Mouse (Mus musculus): ENCODE measurements around the gene Tmem37.

Tmem37 gene

DNA sequence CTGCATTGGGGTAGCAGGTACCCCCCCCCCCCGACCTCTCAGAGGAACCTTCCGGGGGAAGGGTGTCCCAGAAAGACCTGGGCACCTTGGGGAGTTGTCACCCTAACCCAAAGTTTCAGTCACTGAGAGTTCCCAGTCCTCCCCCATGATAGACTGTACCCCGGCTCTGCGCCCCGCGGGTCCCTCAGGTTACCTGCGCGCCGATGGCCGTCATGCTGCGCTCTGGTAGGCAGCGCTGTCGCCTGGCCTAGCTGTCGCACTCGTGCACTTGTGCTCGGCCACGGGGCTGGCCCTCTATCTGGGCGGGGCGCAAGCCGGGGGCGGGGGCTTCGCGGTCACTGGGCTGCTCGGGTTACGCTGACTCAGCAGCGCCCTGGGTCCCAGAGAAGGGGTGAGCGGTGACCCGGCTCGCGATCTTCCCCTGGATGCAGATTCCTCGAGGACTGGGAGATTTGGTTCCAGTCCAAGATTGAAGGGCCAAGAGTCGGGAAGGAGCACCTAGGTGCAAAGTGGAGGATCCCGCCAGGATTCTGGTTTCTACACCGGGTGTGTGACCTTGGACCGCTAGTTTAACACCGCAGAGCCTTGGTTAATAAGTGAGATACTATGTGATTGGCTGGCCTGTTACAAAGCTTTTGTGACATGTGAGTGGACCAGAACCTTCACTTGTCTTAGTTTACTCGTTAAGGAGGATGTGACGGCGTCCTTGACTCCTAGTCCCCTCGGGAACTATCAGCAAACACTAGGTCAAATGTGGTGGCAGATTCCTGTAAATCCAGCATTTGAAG lies at the start of gene Tmem37:
Gene Tmem37, minus strand, starts transcription at position 556 of the 788 bp plus-strand sequence.
- ChIA-PET POLR2A (interaction anchor here (0.6 to 2.8 kb wide), 25 partner anchors 8 to 576 kb away, joined by 3 to 14 read pairs (median 4); partner anchors contain the start of genes 3110009E18Rik (in 2 of the 4) and Dbi (in 2 of the 4)), CTCF (interaction anchor here (0.5 to 1.6 kb wide), 5 partner anchors 12 to 81 kb away, joined by 3 to 9 read pairs (median 3); no protein-coding TSS in a partner anchor)

DNA sequence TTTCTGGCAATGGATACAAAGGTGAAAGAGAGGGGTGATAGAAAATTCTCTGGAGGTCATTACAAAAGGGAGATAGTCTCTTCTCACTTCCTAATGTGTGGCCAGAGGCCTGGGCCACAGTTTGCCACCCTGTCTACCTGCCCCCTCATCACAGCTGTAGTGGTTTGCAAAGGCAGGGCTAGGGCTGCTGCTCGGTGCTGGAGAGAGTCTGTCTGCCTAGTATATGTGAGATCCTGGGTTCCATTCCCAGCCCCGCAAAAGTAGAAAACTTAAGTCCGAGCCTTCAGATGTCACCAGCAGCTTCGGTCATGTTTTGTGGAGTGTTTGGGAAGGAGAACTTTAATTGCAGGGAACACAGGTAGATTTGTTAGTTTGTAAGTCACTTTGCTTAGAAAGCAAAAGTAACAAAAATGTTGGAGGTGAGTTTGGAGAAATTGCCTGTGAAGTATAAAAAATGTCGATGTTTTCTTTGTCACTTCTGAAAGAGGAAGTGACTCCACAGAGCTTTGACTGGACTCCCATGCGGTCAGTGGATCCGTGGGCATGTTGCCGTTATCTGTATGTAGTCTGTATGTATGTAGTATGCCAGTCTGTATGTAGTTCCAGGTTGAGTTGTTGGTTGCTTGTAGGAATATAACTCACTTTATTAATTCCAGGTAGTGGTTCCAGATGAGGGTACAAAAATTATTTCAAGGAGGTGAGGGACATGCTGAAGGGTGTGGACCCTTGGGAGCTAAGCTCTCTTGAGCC lies 48.9 kb upstream of the Tmem37 start:
- POLR2A ChIA-PET, result interaction anchor here in 3 of 4 experiments (0.6 to 1.9 kb wide), 6 partner anchors 11 to 425 kb away, joined by 3 to 6 read pairs (median 4); no protein-coding TSS in a partner anchor
- CTCF ChIA-PET, result interaction anchor here in 2 of 4 experiments (0.7 to 1.6 kb wide), 2 partner anchors 33 to 1145 kb away, joined by 3 to 6 read pairs; no protein-coding TSS in a partner anchor

DNA sequence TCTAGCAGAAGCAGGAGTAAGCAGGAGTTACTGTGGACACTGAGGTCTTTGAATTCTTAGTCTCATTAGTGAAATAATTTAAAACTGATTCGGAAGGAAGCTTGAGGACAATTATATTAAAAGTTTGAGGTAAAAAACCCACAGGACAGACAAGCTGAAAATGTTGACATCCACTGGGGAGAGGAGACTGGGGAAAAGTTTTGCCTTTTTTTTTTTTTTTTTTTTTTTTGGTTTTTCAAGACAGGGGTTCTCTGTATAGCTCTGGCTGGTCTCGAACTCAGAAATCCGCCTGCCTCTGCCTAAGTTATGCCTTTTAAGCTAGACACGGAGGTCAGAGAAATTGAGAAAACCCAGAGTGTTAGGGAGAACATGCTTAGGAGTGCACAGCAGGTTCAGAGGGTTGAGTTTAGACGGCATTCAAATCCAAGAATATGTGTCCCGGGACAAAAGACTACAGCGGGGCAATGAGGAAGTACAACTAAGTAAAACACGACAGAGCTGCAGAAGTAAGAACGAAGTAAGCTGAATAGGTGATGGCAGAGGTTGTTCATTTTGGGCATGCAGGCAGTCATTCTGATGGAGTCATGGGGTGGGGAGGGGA lies 48.2 kb upstream of the Tmem37 start:
- POLR2A ChIA-PET, result interaction anchor here in 3 of 4 experiments (0.6 to 1.9 kb wide), 8 partner anchors 10 to 426 kb away, joined by 3 to 6 read pairs (median 3); no protein-coding TSS in a partner anchor

DNA sequence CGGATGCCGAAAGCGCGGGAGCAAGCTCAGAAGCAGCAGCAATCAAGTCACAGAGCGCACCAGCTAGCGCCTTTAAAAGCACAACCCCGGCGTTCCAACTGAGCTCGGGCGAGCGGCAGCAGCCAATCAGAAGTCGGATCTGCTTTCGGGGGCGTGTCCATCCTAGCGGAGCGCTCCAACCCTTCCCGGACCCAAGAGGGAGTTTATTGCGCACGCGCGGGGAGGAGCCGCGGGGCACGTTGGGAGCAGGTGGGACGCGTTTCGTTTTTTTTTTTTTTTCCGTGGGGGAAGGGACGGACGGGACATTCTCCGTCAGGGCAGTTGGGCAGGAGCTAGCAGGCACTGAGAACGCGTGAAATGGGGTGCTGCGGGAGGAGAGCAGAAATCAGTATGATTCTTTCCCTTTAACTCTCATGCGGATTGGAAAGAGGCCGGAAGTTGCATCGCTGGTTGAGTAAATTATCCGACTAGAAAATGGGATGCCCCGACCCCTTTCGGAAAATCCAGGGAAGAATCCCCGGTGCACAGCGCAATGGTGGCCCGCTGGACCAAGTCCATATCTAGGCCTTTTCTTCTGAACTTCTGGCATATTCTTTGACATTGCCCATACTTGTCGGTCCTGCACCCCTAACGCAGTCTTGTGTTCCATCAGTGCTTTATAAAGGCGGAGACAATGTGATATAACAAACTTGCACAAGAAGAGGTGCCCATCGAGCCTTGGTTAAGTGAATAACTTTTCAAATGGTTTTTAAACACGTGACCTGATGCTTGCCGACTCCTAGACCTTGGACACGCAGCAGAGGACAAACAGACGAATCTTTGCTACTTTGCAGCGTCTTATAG lies 47.3 kb upstream of the Tmem37 start, which contains the start of the genes Dbi and 3110009E18Rik:
Gene Dbi, minus strand, starts transcription at position 110 of the 843 bp plus-strand sequence.
Gene 3110009E18Rik, plus strand, starts transcription at position 219 of the 843 bp plus-strand sequence.
- CTCF ChIA-PET, result interaction anchor here in 3 of 4 experiments (0.6 to 1.6 kb wide), 19 partner anchors 15 to 1386 kb away, joined by 3 to 18 read pairs (median 5); partner anchors contain the start of gene C1ql2 (in 1 of the 3)
- POLR2A ChIA-PET, result interaction anchor here (0.6 to 2.3 kb wide), 51 partner anchors 9 to 1662 kb away, joined by 3 to 13 read pairs (median 4); partner anchors contain the start of genes Tmem37 (in 2 of the 4), Epb41l5 (in 1 of the 4), Tmem177 (in 1 of the 4) and Tmem185b (in 1 of the 4)

More for the DNA sequence above, 48.2 kb upstream of the Tmem37 start:
- CTCF ChIA-PET, result interaction anchor here (0.6 to 1.6 kb wide), 6 partner anchors 27 to 1385 kb away, joined by 3 to 18 read pairs (median 4); partner anchors contain the start of gene Tmem177 (in 1 of the 4)

GRCm38 (mm10) chr1:120120141-120120968 lies 46.5 kb upstream of the Tmem37 start:
- POLR2A ChIA-PET, result interaction anchor here (0.5 to 2.3 kb wide), 52 partner anchors 9 to 1661 kb away, joined by 3 to 13 read pairs (median 4); partner anchors contain the start of genes Tmem37 (in 2 of the 4), Epb41l5 (in 1 of the 4), Tmem177 (in 1 of the 4) and Tmem185b (in 1 of the 4)
- CTCF ChIA-PET, result interaction anchor here in 3 of 4 experiments (0.6 to 1.6 kb wide), 15 partner anchors 15 to 265 kb away, joined by 3 to 8 read pairs (median 4); partner anchors contain the start of gene C1ql2 (in 1 of the 3)

- ChIA-PET CTCF (no interaction called here), POLR2A (interaction anchor here in 3 of 4 experiments (0.6 to 2.3 kb wide), 5 partner anchors 8 to 45 kb away, joined by 3 to 13 read pairs (median 3); partner anchors contain the start of gene Tmem37 (in 1 of the 3))
These were observed 45.5 kb upstream of the Tmem37 start for GRCm38 (mm10) chr1:120119389-120119788.

- CTCF ChIA-PET, result interaction anchor here in 1 of 4 experiments (0.7 kb wide), 1 partner anchor 21 kb away, joined by 3 read pairs; no protein-coding TSS in a partner anchor
These were observed 45.0 kb upstream of the Tmem37 start for GRCm38 (mm10) chr1:120118854-120119253.

DNA sequence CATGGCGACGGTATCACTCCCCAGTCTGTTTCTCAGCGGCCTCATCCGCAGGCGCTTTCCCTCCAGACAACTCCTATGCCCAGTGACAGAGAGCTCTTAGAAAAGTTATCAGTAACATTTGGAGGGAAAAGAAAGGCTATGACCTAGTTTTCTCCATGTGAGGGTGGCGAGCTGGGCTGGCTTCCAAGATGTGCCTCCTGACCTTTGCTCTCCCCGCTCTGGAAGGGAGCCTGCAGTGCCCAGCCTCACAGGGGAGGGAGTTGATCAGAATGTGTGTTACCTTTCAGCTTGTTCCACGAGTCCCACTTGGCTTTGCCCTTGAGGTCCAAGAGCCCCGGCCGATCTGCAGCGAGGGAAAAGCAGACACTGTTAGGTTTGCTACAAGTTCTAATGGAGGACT lies 42.2 kb upstream of the Tmem37 start:
- CTCF ChIA-PET, result interaction anchor here in 2 of 4 experiments (0.7 to 1.4 kb wide), 4 partner anchors 9 to 1097 kb away, joined by 3 to 5 read pairs (median 3); no protein-coding TSS in a partner anchor
- POLR2A ChIA-PET, result interaction anchor here in 1 of 4 experiments (0.7 to 1.5 kb wide), 2 partner anchors 14 to 431 kb away, joined by 4 to 5 read pairs; no protein-coding TSS in a partner anchor

More at GRCm38 (mm10) chr1:120118854-120119253, 45.0 kb upstream of the Tmem37 start:
- POLR2A ChIA-PET, result interaction anchor here in 3 of 4 experiments (0.6 to 2.0 kb wide), 5 partner anchors 29 to 126 kb away, joined by 3 to 5 read pairs (median 3); partner anchors contain the start of gene Tmem37 (in 1 of the 3)

DNA sequence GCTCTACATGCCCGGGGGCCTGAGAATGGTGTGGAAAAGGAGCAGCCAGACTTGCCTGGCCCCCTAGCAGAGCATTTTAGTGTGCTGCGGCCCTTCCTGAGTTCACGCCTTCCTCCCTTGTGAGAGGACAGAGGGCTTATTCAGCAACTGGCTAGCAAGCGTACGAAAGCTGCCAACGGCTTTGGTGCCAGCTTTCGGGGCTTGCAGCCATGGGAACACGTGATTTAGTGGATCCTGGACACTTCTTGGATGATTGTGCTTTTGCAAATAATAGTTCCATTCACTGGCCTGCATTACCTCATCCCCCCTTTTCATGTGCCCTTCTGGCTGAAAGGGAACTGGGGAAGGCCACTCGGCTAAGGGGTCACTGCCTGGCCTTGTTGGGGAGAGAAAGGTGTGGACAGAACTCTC lies 41.8 kb upstream of the Tmem37 start:
- ChIA-PET CTCF (interaction anchor here in 2 of 4 experiments (0.8 to 1.4 kb wide), 2 partner anchors 18 to 22 kb away, joined by 3 to 5 read pairs; no protein-coding TSS in a partner anchor), POLR2A (interaction anchor here in 1 of 4 experiments (0.7 to 1.5 kb wide), 3 partner anchors 10 to 431 kb away, joined by 4 to 5 read pairs (median 4); no protein-coding TSS in a partner anchor)

- CTCF ChIA-PET, result interaction anchor here in 3 of 4 experiments (0.6 to 2.0 kb wide), 5 partner anchors 19 to 84 kb away, joined by 3 to 5 read pairs (median 4); no protein-coding TSS in a partner anchor
- POLR2A ChIA-PET, result interaction anchor here in 3 of 4 experiments (0.5 to 2.1 kb wide), 7 partner anchors 8 to 1004 kb away, joined by 3 to 13 read pairs (median 3); partner anchors contain the start of genes 3110009E18Rik (in 2 of the 3) and Dbi (in 2 of the 3)
These were observed 38.6 kb upstream of the Tmem37 start for GRCm38 (mm10) chr1:120112251-120113187.

GRCm38 (mm10) chr1:120111766-120112165 lies 37.9 kb upstream of the Tmem37 start:
- ChIA-PET POLR2A (interaction anchor here in 3 of 4 experiments (0.5 to 2.1 kb wide), 8 partner anchors 8 to 1003 kb away, joined by 3 to 13 read pairs (median 3); partner anchors contain the start of genes 3110009E18Rik (in 2 of the 3) and Dbi (in 2 of the 3)), CTCF (interaction anchor here (0.6 to 2.0 kb wide), 7 partner anchors 18 to 376 kb away, joined by 3 to 5 read pairs (median 4); no protein-coding TSS in a partner anchor)

GRCm38 (mm10) chr1:120109741-120110432 lies 36.0 kb upstream of the Tmem37 start:
- ChIA-PET POLR2A (interaction anchor here in 3 of 4 experiments (0.9 to 2.0 kb wide), 5 partner anchors 9 to 23 kb away, joined by 4 to 9 read pairs (median 4); partner anchors contain the start of genes 3110009E18Rik (in 3 of the 3) and Dbi (in 3 of the 3)), CTCF (interaction anchor here in 1 of 4 experiments (2.0 kb wide), 1 partner anchor 77 kb away, joined by 4 read pairs; no protein-coding TSS in a partner anchor)

- CTCF ChIA-PET, result interaction anchor here in 2 of 4 experiments (0.6 to 1.4 kb wide), 10 partner anchors 11 to 321 kb away, joined by 3 to 5 read pairs (median 4); partner anchors contain the start of genes 3110009E18Rik (in 2 of the 2) and Dbi (in 2 of the 2)
- POLR2A ChIA-PET, result interaction anchor here in 3 of 4 experiments (0.6 to 1.3 kb wide), 4 partner anchors 9 to 32 kb away, joined by 3 to 4 read pairs (median 4); partner anchors contain the start of gene Tmem37 (in 1 of the 3)
These were observed 31.7 kb upstream of the Tmem37 start for GRCm38 (mm10) chr1:120105556-120105959.

Measured in embryonic stem cell, embryonic (primary cell).